Mouse (Mus musculus) midbrain, postnatal 0 days (tissue): ENCODE results near the gene Gm20388. TPM values are rescaled to one million over a fixed set of nuclear protein-coding genes. Genes with fewer than 3 reads are reported as not detected.

Experiments
- ATAC-seq: fragments of 200-750 bp; cut with Nextera tagmentation; 2 replicates; pipeline ENCODE4 v1.8.0; 2017; ENCODE audit warnings: moderate number of reproducible peaks, mild to moderate bottlenecking, moderate TSS enrichment, moderate library complexity; ENCODE audit not compliant: low FRiP score
- DNase-seq: peaks from one replicate; pipeline ENCODE4 v3.0.0-alpha.2; 2015; ENCODE audit warnings: low spot score
- H3K27ac ChIP-seq: fragments of 300-500 bp; sonication (generic); 2 replicates; pipeline ENCODE4 v1.5.1; 2014; ENCODE audit warnings: low read depth, mild to moderate bottlenecking, low read length, mixed read lengths
- H3K27me3 ChIP-seq: fragments of 300-500 bp; sonication (generic); 2 replicates; pipeline ENCODE4 v1.6.1; 2014; ENCODE audit warnings: low read length, control low read depth, mixed read lengths; ENCODE audit not compliant: insufficient read depth
- H3K36me3 ChIP-seq: fragments of 300-500 bp; sonication (generic); 2 replicates; pipeline ENCODE4 v1.6.1; 2014; ENCODE audit warnings: low read length, control low read depth, mixed read lengths; ENCODE audit not compliant: insufficient read depth
- H3K4me1 ChIP-seq: fragments of 300-500 bp; sonication (generic); 2 replicates; pipeline ENCODE4 v1.6.1; 2014; ENCODE audit warnings: mild to moderate bottlenecking, control low read depth, antibody characterized with exemption, low read length, mixed read lengths; ENCODE audit not compliant: insufficient read depth
- H3K4me2 ChIP-seq: fragments of 300-500 bp; sonication (generic); 2 replicates; pipeline ENCODE4 v1.6.1; 2014; ENCODE audit warnings: low read depth, mild to moderate bottlenecking, low read length, mixed read lengths; ENCODE audit not compliant: poor library complexity, severe bottlenecking
- H3K4me3 ChIP-seq: fragments of 300-500 bp; sonication (generic); 2 replicates; pipeline ENCODE4 v1.5.1; 2014; ENCODE audit warnings: low read depth, mild to moderate bottlenecking, low read length, moderate library complexity
- H3K9ac ChIP-seq: fragments of 300-500 bp; sonication (generic); replicated peaks from 2 replicates; pipeline ENCODE4 v1.6.1; 2014; ENCODE audit warnings: mild to moderate bottlenecking, low read length, moderate library complexity, mixed read lengths; ENCODE audit not compliant: poor library complexity, severe bottlenecking
- H3K9me3 ChIP-seq: fragments of 300-500 bp; sonication (generic); 2 replicates; pipeline ENCODE4 v1.6.1; 2016; ENCODE audit warnings: low read length, control low read depth
- CTCF ChIP-seq: IDR thresholded peaks from 2 replicates; pipeline ENCODE4 v1.5.1; 2016; ENCODE audit warnings: antibody characterized with exemption, mild to moderate bottlenecking
- WGBS: fragments of 180-500 bp; shearing (Covaris S2); extraction: QIAGEN DNeasy Blood & Tissue Kit; methylation state at CpG from one replicate; pipeline ENCODE4 v1.1.7; 2014; 5-methylcytosine and 5-hydroxymethylcytosine counted together
- polyA plus RNA-seq: library from polyadenylated mRNA; unstranded; fragments of >200 nt; fragmentation: Nextera tagmentation; extraction: Ambion mirVana; gene quantifications from 2 replicates; pipeline ENCODE4 v1.2.1, GENCODE M21; 2015
- total RNA-seq: library from RNA; depleted of rRNA; stranded (reverse); fragments of >200 nt; gene quantifications from 2 replicates; pipeline ENCODE4 v1.2.3, GENCODE M21; 2014

Gene Gm20388
- total and polyA plus RNA-seq, 2 experiments from 2014 or later = 74.2 TPM; not detected in 1

DNA sequence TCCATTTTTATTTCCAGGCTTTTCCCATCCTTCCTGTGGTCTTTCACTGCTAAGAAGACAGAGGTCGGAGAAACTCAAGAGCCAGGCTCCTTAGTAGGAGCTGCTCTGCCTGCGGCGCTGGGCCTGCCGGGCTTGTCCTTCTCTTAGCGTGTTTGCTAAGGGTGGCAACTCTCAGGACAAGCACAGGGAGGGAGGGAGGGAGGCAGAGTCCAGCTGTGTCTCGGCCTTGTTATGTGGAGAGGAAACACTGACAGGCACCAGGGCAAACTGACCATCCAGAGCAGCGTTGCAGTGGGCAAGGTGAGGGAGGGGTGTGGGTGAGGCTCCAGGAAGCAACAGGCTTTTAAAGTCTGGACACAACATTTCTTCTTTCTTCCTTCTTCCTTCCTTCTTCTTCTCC is 178.9 kb downstream of the Gm20388 start:
- Histone ChIP-seq H3K27me3 (no peaks in the 10 kb centered on the region), H3K9ac (no peak overlapping the region), H3K27ac (no peak overlapping the region), H3K4me2 (no peak overlapping the region), H3K9me3 (no peaks in the 10 kb centered on the region), H3K36me3 (peaks cover 70% of the 10 kb centered on the region), H3K4me3 (no peak overlapping the region), H3K4me1 (no peaks in the 10 kb centered on the region)
- WGBS = 88% methylated on average over 7 of the region's 7 CpGs
- ATAC-seq (no peak), DNase-seq (no peak)
- no peak for TF ChIP-seq CTCF

GRCm38 (mm10) chr8:120091032-120091431 is 180.4 kb downstream of the Gm20388 start:
- TF ChIP-seq CTCF = no peak
- no peak for ATAC-seq
- Histone ChIP-seq H3K27me3 (no peaks in the 10 kb centered on the region), H3K9ac (no peak overlapping the region), H3K4me1 (no peaks in the 10 kb centered on the region), H3K4me2 (no peak overlapping the region), H3K27ac (no peak overlapping the region), H3K36me3 (peaks cover 55% of the 10 kb centered on the region), H3K4me3 (no peak overlapping the region), H3K9me3 (no peaks in the 10 kb centered on the region)
- WGBS = 96% methylated on average over 3 of the region's 3 CpGs
- no peak for DNase-seq

GRCm38 (mm10) chr8:120093103-120093502 is 182.5 kb downstream of the Gm20388 start:
- H3K4me1 ChIP-seq = no peaks in the 10 kb centered on the region
- TF ChIP-seq CTCF = no peak
- WGBS = 91% methylated on average over 3 of the region's 3 CpGs

GRCm38 (mm10) chr8:120094801-120095200 is 184.2 kb downstream of the Gm20388 start:
- H3K27ac ChIP-seq = no peak overlapping the region
- H3K4me2 ChIP-seq = no peak overlapping the region
- H3K4me1 ChIP-seq = no peaks in the 10 kb centered on the region
- WGBS = 74% methylated on average over 10 of the region's 10 CpGs
- no peak overlapping the region for H3K4me3 ChIP-seq
- peaks cover 29% of the 10 kb centered on the region for H3K36me3 ChIP-seq
- ATAC-seq (no peak), DNase-seq (no peak)
- no peak for TF ChIP-seq CTCF
- no peak overlapping the region for H3K9ac ChIP-seq
- H3K27me3 ChIP-seq = no peaks in the 10 kb centered on the region
- no peaks in the 10 kb centered on the region for H3K9me3 ChIP-seq

More at GRCm38 (mm10) chr8:120093103-120093502, 182.5 kb downstream of the Gm20388 start:
- Histone ChIP-seq H3K4me3 (no peak overlapping the region), H3K9ac (no peak overlapping the region), H3K36me3 (peaks cover 36% of the 10 kb centered on the region), H3K9me3 (no peaks in the 10 kb centered on the region), H3K4me2 (no peak overlapping the region), H3K27ac (no peak overlapping the region), H3K27me3 (no peaks in the 10 kb centered on the region)
- no peak for DNase-seq
- ATAC-seq = no peak

- no peak for ATAC-seq
- no peak overlapping the region for H3K9ac ChIP-seq
- no peaks in the 10 kb centered on the region for H3K27me3 ChIP-seq
- no peak overlapping the region for H3K27ac ChIP-seq
- no peak overlapping the region for H3K4me3 ChIP-seq
- H3K4me2 ChIP-seq = no peak overlapping the region
- peaks cover 8% of the 10 kb centered on the region; the same call in 1 of the 2 replicates for H3K4me1 ChIP-seq
- H3K36me3 ChIP-seq = peaks cover 15% of the 10 kb centered on the region
- 82% methylated on average over 2 of the region's 2 CpGs for WGBS
- TF ChIP-seq CTCF = no peak
- no peaks in the 10 kb centered on the region for H3K9me3 ChIP-seq
- DNase-seq = no peak
These were observed 185.8 kb downstream of the Gm20388 start for GRCm38 (mm10) chr8:120096486-120096885.

DNA sequence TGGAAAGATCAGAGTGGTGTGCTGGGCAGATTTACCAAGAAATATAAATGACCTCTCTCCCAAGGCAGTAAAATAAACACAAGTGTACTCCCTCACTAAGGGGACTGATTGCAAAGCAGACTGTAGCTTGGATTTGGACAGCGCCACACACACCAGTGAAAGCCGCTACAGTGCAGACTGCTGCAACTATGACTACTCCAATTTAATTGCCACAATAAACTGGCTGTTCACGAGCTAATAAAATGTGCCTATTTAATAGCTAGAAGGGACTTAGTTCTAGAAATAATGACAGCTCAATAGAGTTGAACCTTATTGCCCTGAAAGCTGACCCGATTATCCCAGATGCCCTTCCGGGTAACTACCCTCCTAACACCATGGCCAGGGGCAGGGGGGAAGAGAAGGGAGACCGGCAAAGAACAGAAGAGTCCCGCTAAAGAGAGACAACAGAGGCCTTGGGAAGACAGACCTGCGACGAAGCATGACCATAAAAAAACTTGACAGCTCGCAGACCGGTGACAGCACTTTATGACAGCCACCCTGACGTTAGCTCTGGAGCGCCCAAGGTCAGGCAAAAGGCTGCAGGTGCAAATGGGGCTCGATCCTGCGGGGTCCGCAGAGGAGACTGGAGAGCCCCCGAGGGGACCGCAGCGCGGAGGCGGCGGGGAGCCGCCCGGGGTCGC is 189.9 kb downstream of the Gm20388 start:
- Histone ChIP-seq H3K27ac (peak overlapping the region; percentile 90), H3K9ac (peak overlapping the region; percentile 92), H3K27me3 (no peaks in the 10 kb centered on the region), H3K4me3 (peak overlapping the region; percentile 94), H3K9me3 (no peaks in the 10 kb centered on the region), H3K36me3 (no peaks in the 10 kb centered on the region; the same call in 1 of the 2 replicates), H3K4me2 (peak overlapping the region; percentile 88), H3K4me1 (peaks cover 16% of the 10 kb centered on the region; the same call in 1 of the 2 replicates)
- no peak for TF ChIP-seq CTCF
- WGBS = 7% methylated on average over 25 of the region's 25 CpGs
- ATAC-seq (peak; percentile 24; the same call in 1 of the 2 replicates), DNase-seq (no peak)
